Comparison of ENCODE assay signal across 8 mouse cellular contexts in the genomic region with DNA sequence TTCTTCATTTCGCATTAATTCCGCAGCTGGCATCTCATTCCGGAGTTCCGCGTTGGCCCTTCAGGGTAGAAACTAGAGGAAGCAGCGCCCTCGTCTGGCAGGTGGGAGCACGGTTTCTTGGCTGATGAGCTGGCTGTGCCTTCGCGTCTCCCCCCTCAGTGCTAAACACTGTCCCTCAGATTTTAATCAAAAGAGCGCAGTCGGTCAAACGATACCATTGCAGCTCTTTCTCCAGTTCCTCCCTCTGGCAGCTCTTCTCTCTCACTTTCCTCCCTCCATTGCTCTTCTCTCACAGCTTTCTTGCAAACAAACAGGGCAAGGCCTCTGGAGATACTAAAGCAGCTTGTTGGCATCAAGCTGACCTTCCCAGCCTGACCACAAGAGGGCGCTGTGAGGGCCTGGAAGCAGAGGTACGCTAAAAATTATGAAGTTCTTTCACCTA. TPM values are rescaled to one million over a fixed set of nuclear protein-coding genes. Genes with fewer than 3 reads are reported as not detected.
DNase-seq lines count a peak whose midpoint lies in the region; ATAC-seq lines count a peak whose summit lies in the region.

No protein-coding gene starts in this region.

- no peaks in the 10 kb centered on the region for H3K9me3 ChIP-seq in embryonic facial prominence, embryonic 13.5 days
- no peaks in the 10 kb centered on the region for H3K9me3 ChIP-seq in limb, embryonic 12.5 days
- no peaks in the 10 kb centered on the region for H3K9me3 ChIP-seq in midbrain, embryonic 15.5 days

- no peak for ATAC-seq in embryonic facial prominence, embryonic 13.5 days (ENCODE audit: insufficient number of reproducible peaks, insufficient read depth, low FRiP score, low TSS enrichment, low read depth)
- ATAC-seq in limb, embryonic 12.5 days (ENCODE audit: insufficient number of reproducible peaks, insufficient read depth, low FRiP score, low TSS enrichment, low read depth) = no peak
- ATAC-seq in midbrain, embryonic 15.5 days (replicated peaks) = peak; percentile 55

- peaks cover 8% of the 10 kb centered on the region for H3K4me1 ChIP-seq in embryonic facial prominence, embryonic 13.5 days
- H3K4me1 ChIP-seq in limb, embryonic 12.5 days (replicated peaks) = peaks cover 9% of the 10 kb centered on the region
- peaks cover 6% of the 10 kb centered on the region; the same call in 1 of the 2 replicates for H3K4me1 ChIP-seq in midbrain, embryonic 15.5 days

- peak overlapping the region; percentile 52 for H3K4me2 ChIP-seq in embryonic facial prominence, embryonic 13.5 days
- H3K4me2 ChIP-seq in limb, embryonic 12.5 days = peak overlapping the region; percentile 47
- peak overlapping the region; percentile 43 for H3K4me2 ChIP-seq in midbrain, embryonic 15.5 days

- H3K27ac ChIP-seq in embryonic facial prominence, embryonic 13.5 days = no peak overlapping the region
- H3K27ac ChIP-seq in limb, embryonic 12.5 days = no peak overlapping the region
- H3K27ac ChIP-seq in midbrain, embryonic 15.5 days = peak overlapping the region; percentile 59; the same call in 1 of the 2 replicates

- no peak overlapping the region for H3K4me3 ChIP-seq in embryonic facial prominence, embryonic 13.5 days
- H3K4me3 ChIP-seq in limb, embryonic 12.5 days (replicated peaks) = no peak overlapping the region
- peak overlapping the region; percentile 20; the same call in 1 of the 2 replicates for H3K4me3 ChIP-seq in midbrain, embryonic 15.5 days

- DNase-seq in 416B (ENCODE audit: low read depth) = peak; percentile 95
- peak; percentile 82 to 83 for DNase-seq in adrenal gland, postnatal 4 days (ENCODE audit: low spot score in 2 of 2)
- DNase-seq in heart, adult 8-10 months (ENCODE audit: low spot score) = peak; percentile 87
- peak; percentile 84 to 94 for DNase-seq in kidney, adult 8-10 months
- DNase-seq in spleen, adult 18-20 months = peak; percentile 83 to 93

- H3K27me3 ChIP-seq in embryonic facial prominence, embryonic 13.5 days = peaks cover 32% of the 10 kb centered on the region
- H3K27me3 ChIP-seq in limb, embryonic 12.5 days = peaks cover 42% of the 10 kb centered on the region
- peaks cover 15% of the 10 kb centered on the region for H3K27me3 ChIP-seq in midbrain, embryonic 15.5 days (replicated peaks)

- H3K9ac ChIP-seq in embryonic facial prominence, embryonic 13.5 days = peak overlapping the region; percentile 52; the same call in 1 of the 2 replicates
- no peak overlapping the region for H3K9ac ChIP-seq in limb, embryonic 12.5 days (replicated peaks)
- H3K9ac ChIP-seq in midbrain, embryonic 15.5 days = no peak overlapping the region

- no peaks in the 10 kb centered on the region for H3K36me3 ChIP-seq in embryonic facial prominence, embryonic 13.5 days
- H3K36me3 ChIP-seq in limb, embryonic 12.5 days = no peaks in the 10 kb centered on the region
- H3K36me3 ChIP-seq in midbrain, embryonic 15.5 days (replicated peaks) = no peaks in the 10 kb centered on the region

- 3% methylated on average over 15 of the region's 15 CpGs for WGBS in embryonic facial prominence, embryonic 13.5 days
- WGBS in limb, embryonic 12.5 days = 2% methylated on average over 15 of the region's 15 CpGs
- WGBS in midbrain, embryonic 15.5 days = 2% methylated on average over 15 of the region's 15 CpGs

RNA-seq across cellular contexts. Expression of gene Dnase1l3, which starts 2.9 kb away (rescaled TPM):
- 1 to 10 TPM in 1 of 2 experiments, under 1 TPM in 1; 0.31 to 2.5 TPM for total RNA-seq in adrenal gland, postnatal 4 days (2021)
- 0.10 and 0.15 TPM in 2 replicates for polyA plus RNA-seq in embryonic facial prominence, embryonic 13.5 days (2015; fragmentation: Nextera tagmentation; extraction: Ambion mirVana)
- total RNA-seq in heart, adult 8-10 months (2022) = under 1 TPM in 3 of 4 experiments, not detected in 1; 0.06 to 0.17 (median 0.11) TPM
- polyA plus RNA-seq in limb, embryonic 12.5 days (2016; fragmentation: Nextera tagmentation; extraction: Ambion mirVana) = not detected in 2 replicates
- polyA plus RNA-seq in midbrain, embryonic 15.5 days (2015; fragmentation: Nextera tagmentation; extraction: Ambion mirVana) = 0.04 and 0.06 TPM in 2 replicates

RNA-seq across cellular contexts. Expression of gene Abhd6, which starts 5.4 kb away (rescaled TPM):
- total RNA-seq in adrenal gland, postnatal 4 days (2021) = 10 to 100 TPM; 42.3 to 47.3 TPM
- polyA plus RNA-seq in embryonic facial prominence, embryonic 13.5 days (2015; fragmentation: Nextera tagmentation; extraction: Ambion mirVana) = 23.9 and 24.2 TPM in 2 replicates
- total RNA-seq in heart, adult 8-10 months (2022) = 10 to 100 TPM; 11.0 to 14.3 (median 12.2) TPM
- 17.8 and 18.4 TPM in 2 replicates for polyA plus RNA-seq in limb, embryonic 12.5 days (2016; fragmentation: Nextera tagmentation; extraction: Ambion mirVana)
- polyA plus RNA-seq in midbrain, embryonic 15.5 days (2015; fragmentation: Nextera tagmentation; extraction: Ambion mirVana) = 39.1 and 40.0 TPM in 2 replicates

RNA-seq across cellular contexts. Expression of gene Gm45521, which starts 40.2 kb away (rescaled TPM):
- total RNA-seq in adrenal gland, postnatal 4 days (2021) = not detected
- polyA plus RNA-seq in embryonic facial prominence, embryonic 13.5 days (2015; fragmentation: Nextera tagmentation; extraction: Ambion mirVana) = not detected in 2 replicates
- total RNA-seq in heart, adult 8-10 months (2022) = not detected
- polyA plus RNA-seq in limb, embryonic 12.5 days (2016; fragmentation: Nextera tagmentation; extraction: Ambion mirVana) = not detected in 2 replicates
- polyA plus RNA-seq in midbrain, embryonic 15.5 days (2015; fragmentation: Nextera tagmentation; extraction: Ambion mirVana) = 0.71 TPM in 1 of 2 replicates, not detected in the other
